Mouse (Mus musculus) right cerebral cortex, postnatal 14 days (tissue): ENCODE measurements at regions not wholly inside any gene's neighbourhood (a gene's known extent, or its start where the extent isn't known, plus 50 kb on each side); places are given as distances from the start of the nearest gene placed in this dataset.

ENCODE experiments used
- DNase-seq: peaks from one replicate; pipeline ENCODE4 v3.0.0; 2022

- no peak for DNase-seq
Observed at GRCm38 (mm10) chr6:93248973-93249372, 305.7 kb upstream of the Adamts9 start.

DNA sequence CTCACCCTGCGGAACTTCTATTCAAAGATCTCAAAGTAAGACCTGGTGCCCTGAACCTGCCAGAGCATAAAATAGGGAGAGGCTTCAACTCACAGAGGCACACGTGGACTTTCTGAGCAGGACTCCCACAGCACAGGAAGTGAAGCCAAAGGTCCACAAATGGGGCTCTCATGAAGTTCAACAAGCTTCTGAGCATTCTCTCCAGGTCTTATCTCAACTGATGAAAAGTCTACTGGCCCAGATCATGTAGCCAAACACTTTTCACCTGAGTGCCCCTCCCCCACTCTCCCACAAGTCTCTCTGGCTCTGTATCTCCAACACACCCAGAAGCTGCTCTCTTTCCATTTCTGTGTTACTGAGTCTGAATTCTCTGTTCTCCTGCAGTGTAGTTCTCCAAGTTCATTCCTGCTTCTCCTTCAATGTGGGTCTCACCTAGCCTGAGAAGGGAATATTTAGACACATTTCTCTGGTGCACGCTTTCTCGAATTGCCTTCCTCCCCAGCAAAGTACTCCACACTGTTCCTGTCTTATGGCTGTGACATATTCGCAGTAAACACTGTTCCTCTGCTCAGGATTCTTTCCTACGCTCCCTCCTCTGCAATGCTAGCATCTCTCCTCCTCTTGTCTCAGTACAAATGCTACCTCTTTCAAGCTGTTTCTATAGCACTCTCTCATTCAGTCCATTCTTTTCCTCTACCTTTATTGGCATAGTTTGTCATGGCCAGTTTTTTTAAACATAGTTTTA lies 303.4 kb upstream of the Adamts9 start:
- DNase-seq: no peak

DNA sequence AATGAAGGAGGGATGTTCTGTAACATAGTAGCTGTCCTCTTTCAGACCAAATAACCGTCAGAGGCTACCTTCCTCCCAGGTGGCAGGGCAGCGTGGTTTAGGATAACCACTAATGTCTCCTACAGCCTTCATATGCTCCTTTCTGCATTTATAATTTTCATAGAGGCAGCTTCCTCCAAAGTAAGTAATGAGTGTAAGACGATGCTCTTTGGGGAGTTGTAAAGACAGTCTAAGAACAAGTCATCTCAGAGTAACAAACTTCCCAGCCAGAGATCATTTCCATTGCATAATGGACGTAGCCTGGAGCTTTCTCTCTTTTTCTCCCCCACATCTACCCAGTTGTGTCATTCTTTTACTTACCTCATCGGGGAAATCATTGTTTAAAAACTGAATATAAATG lies 292.3 kb upstream of the Adamts9 start:
- DNase-seq: no peak

GRCm38 (mm10) chr6:93232636-93233035 lies 289.3 kb upstream of the Adamts9 start:
- DNase-seq: no peak

DNA sequence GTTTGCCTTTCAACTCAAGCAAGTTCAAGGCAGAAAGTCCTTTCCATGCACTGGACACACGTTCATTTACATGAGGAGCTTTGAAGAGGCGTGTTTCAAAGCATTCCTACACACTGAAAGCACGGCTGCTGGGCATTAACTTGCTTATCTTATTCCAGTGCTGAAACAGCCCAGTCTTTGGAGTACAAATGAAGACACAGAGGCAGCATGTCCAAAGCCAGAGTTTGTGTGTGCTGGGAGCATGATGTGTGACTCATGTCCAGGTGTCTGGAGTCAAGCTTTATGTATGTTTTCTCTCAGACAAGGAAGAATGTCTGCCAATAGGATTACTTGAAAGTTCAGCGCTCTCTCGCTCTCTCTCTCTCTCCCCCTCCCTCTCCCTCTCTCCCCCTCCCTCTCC lies 287.2 kb upstream of the Adamts9 start:
- DNase-seq: no peak

GRCm38 (mm10) chr6:93229320-93229719 lies 286.0 kb upstream of the Adamts9 start:
- DNase-seq: no peak

GRCm38 (mm10) chr6:93223610-93224550 lies 280.6 kb upstream of the Adamts9 start:
- no peak for DNase-seq

- DNase-seq: peak; percentile 11
Observed at GRCm38 (mm10) chr6:93218015-93218593, 274.8 kb upstream of the Adamts9 start.

DNA sequence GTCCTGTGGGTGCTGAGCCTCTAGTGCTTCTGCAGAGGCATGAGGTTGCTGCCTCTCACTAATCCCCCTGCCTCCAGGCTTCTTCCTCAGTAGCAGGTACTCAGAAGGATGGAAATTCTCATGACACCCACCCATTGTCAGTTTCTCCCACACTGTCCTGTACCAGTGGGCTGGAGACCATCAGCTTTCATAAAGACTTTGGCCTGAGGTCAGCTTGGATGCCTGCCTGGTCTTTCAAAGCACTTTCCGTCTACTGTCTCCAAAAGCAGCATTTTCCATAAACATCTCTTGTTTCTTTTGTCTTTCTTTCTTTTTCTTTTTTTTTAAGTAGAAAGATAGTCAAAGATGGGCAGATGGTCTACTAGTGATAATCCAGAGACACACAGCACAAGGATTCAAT lies 257.6 kb upstream of the Adamts9 start:
- no peak for DNase-seq

DNA sequence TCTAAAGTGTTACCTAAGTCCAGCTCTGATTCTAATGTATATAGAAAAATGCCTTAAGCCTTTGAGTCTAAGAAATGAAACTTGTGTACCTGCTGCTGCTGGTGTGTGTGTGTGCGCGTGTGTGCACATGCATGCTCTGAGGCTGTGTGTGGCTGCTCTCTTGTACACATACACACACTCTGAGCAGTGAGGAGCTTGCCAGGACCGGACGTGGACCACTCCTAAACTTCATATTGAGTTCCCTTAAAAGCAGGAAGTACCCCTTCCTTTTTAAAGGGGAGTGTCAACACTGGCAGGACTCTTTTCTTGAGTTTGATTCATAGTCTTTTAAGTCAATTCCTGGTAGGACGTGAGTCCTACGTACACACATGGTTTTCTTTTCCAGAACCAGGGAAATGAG lies 251.4 kb upstream of the Adamts9 start:
- DNase-seq: no peak

- no peak for DNase-seq
Observed at GRCm38 (mm10) chr6:93192980-93193379, 249.7 kb upstream of the Adamts9 start.

- DNase-seq: no peak
Observed at GRCm38 (mm10) chr6:93190986-93191385, 247.7 kb upstream of the Adamts9 start.

DNA sequence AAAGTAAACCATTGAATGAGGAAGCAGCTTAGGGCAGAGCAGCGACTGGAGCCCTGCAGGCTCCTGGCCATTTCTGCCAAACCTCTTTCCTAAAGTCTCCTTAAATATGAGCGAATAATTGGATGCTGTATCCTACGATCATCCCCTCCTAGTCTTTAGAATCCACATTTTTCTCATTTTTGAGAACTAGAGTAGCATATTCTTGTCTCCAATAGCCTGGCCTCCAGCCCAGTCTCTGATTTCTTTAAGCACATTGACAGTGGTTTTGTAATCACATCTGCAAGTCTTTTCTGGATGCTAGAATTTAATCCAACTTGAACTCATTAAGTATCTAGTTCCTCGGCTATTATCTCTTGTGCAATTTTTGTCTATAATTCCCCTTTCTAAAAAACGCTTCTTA lies 225.2 kb upstream of the Adamts9 start:
- DNase-seq: no peak

DNA sequence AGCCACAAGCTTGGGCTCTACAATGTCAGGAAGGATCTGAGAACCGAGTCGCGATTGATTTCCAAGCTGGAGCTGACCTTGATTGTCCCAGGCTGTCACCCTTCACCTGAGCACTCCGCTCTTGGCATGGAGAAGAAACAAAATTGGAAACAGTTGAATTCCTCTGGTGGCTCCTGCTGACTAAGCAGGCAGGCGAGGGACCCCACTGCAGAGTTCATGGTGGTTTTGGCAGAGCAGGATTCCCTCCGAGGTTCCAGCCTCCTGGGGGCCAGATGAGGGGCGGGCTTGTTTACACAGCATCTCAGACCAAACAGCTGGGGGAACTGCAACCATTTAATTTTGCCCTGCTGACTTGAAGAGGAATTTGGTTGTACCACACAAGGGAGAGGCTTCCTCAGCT lies 224.0 kb upstream of the Adamts9 start:
- DNase-seq: no peak

DNA sequence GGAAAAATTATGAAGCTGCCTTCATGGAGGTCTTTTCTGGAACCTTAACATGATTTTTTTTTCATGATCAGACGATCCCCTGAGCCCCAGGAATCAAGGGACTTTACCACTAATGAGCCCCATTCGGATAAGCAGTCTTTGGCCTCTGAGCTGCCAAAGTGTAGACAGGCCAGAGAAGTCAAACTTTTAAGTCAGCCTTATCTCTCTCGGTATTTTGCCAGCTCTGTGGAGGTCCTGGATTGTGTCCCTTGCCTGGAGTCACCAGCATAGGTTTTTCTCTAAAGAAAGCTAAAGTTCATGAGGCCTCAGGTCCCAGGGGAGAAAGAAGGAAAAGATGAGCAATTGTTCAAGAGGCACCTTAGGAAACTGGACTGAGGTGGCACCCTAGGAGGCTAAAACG lies 222.7 kb upstream of the Adamts9 start:
- DNase-seq: no peak

- DNase-seq: no peak
Observed at GRCm38 (mm10) chr6:93152431-93153208, 209.3 kb upstream of the Adamts9 start.

- DNase-seq: no peak
Observed at GRCm38 (mm10) chr6:93150531-93150930, 207.2 kb upstream of the Adamts9 start.

GRCm38 (mm10) chr6:93149956-93150355 lies 206.7 kb upstream of the Adamts9 start:
- DNase-seq: no peak

DNA sequence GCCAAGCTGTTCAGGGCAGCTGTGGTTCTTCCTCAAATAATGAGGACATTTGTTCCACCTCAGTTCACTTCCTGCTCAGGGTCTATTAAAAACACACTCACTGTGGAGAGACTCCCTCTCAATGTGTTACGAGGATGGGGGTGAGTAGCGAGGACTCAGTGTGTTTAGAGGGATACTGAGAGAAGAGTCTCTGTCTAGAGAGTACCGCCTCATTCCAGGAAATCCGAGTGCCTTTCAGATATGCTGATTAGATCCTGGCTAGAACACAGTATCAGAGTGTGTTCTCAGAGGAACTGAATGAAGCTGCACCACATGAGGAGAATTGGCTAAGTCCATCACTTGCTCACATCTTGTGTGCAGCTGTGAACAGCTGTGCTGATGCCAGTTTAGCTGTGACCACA lies 197.0 kb upstream of the Adamts9 start:
- peak; percentile 19 for DNase-seq

GRCm38 (mm10) chr6:93133940-93134339 lies 190.6 kb upstream of the Adamts9 start:
- no peak for DNase-seq

GRCm38 (mm10) chr6:93130946-93131685 lies 187.8 kb upstream of the Adamts9 start:
- DNase-seq: no peak

GRCm38 (mm10) chr6:93119482-93119881 lies 176.2 kb upstream of the Adamts9 start:
- no peak for DNase-seq
